In the genomic region with DNA sequence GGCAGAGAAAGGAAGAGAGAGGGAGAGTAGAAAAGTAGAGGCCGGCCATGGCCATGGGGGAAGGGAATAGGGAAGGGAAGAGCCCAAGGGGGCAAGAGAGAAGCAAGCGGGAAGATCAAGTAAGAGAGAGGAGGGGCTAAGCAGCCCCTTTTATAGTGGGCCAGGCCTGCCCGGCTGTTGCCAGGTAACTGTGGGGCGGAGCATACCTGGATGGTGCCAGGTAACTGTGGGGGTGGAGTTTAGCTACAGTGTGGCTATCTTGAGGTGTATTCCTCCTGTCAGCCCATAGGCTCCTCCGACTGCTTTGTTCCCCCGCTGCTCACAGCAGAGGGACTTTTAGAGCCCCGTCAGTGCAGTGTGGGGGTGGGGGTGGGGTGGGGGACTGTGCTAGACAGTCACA, we compare ENCODE assay signal across 12 mouse cellular contexts. TPM values are rescaled to one million over a fixed set of nuclear protein-coding genes. Genes with fewer than 3 reads are reported as not detected.
DNase-seq lines count a peak whose midpoint lies in the region; ATAC-seq lines count a peak whose summit lies in the region.
"Had no signal": no experiment of that assay in that cellular context is flagged by ENCODE, and none has a peak within 500 bp of the region (broad histone marks: within the 10 kb centered on the region; RNA-seq: fewer than 3 reads in every experiment).

No protein-coding gene starts in this region.

- no peaks in the 10 kb centered on the region for H3K36me3 ChIP-seq in midbrain, embryonic 12.5 days
- H3K36me3 ChIP-seq in midbrain, embryonic 13.5 days = no peaks in the 10 kb centered on the region
- no peaks in the 10 kb centered on the region for H3K36me3 ChIP-seq in limb, embryonic 15.5 days
- H3K36me3 ChIP-seq: hindbrain, embryonic 15.5 days had no signal

- no peak overlapping the region for H3K27ac ChIP-seq in midbrain, embryonic 12.5 days (replicated peaks)
- no peak overlapping the region for H3K27ac ChIP-seq in midbrain, embryonic 13.5 days
- H3K27ac ChIP-seq in limb, embryonic 15.5 days = no peak overlapping the region
- H3K27ac ChIP-seq: hindbrain, embryonic 15.5 days had no signal

- H3K9ac ChIP-seq in midbrain, embryonic 12.5 days (replicated peaks) = 0 out of 2 replicates have a peak overlapping the region, but pooled peaks have one; percentile 11
- H3K9ac ChIP-seq in midbrain, embryonic 13.5 days (replicated peaks) = no peak overlapping the region
- H3K9ac ChIP-seq in limb, embryonic 15.5 days = no peak overlapping the region
- H3K9ac ChIP-seq: hindbrain, embryonic 15.5 days had no signal

- 20% methylated on average over 7 of the region's 7 CpGs for WGBS in midbrain, embryonic 12.5 days
- 21% methylated on average over 7 of the region's 7 CpGs for WGBS in midbrain, embryonic 13.5 days
- 16% methylated on average over 7 of the region's 7 CpGs for WGBS in limb, embryonic 15.5 days

- DNase-seq in gastrocnemius, postnatal 25 days = peak; percentile 5
- no peak for DNase-seq in gastrocnemius, adult 8-10 months (ENCODE audit: low spot score in 2 of 2)
- DNase-seq in urinary bladder, adult 2 months (ENCODE audit: low spot score) = no peak
- no peak for DNase-seq in adipocyte (ENCODE audit: low spot score)
- DNase-seq: adrenal gland, postnatal 36 days; cerebellum, adult 2 months had no signal

- no peak overlapping the region for H3K4me3 ChIP-seq in midbrain, embryonic 12.5 days
- no peak overlapping the region for H3K4me3 ChIP-seq in midbrain, embryonic 13.5 days (replicated peaks)
- no peak overlapping the region for H3K4me3 ChIP-seq in limb, embryonic 15.5 days
- H3K4me3 ChIP-seq: hindbrain, embryonic 15.5 days had no signal

- ATAC-seq in midbrain, embryonic 12.5 days (ENCODE audit: low FRiP score, low read depth) = no peak
- no peak for ATAC-seq in midbrain, embryonic 13.5 days
- no peak for ATAC-seq in limb, embryonic 15.5 days (ENCODE audit: insufficient number of reproducible peaks, low FRiP score, low TSS enrichment, low read depth)
- no peak for ATAC-seq in megakaryocyte, adult 5-6 weeks (ENCODE audit: poor library complexity, severe bottlenecking)

- H3K4me2 ChIP-seq in midbrain, embryonic 12.5 days (replicated peaks) = no peak overlapping the region
- H3K4me2 ChIP-seq in midbrain, embryonic 13.5 days (replicated peaks) = no peak overlapping the region
- peak overlapping the region; percentile 8; the same call in 1 of the 2 replicates for H3K4me2 ChIP-seq in limb, embryonic 15.5 days
- H3K4me2 ChIP-seq: hindbrain, embryonic 15.5 days; liver, embryonic 11.5 days had no signal

- H3K9me3 ChIP-seq in midbrain, embryonic 12.5 days = no peaks in the 10 kb centered on the region
- H3K9me3 ChIP-seq in midbrain, embryonic 13.5 days = no peaks in the 10 kb centered on the region
- no peaks in the 10 kb centered on the region for H3K9me3 ChIP-seq in limb, embryonic 15.5 days
- H3K9me3 ChIP-seq: hindbrain, embryonic 15.5 days had no signal

- peaks cover 10% of the 10 kb centered on the region; the same call in 1 of the 2 replicates for H3K27me3 ChIP-seq in midbrain, embryonic 12.5 days
- 0 out of 2 replicates have a peak, but pooled peaks cover 5% of the 10 kb centered on the region for H3K27me3 ChIP-seq in midbrain, embryonic 13.5 days
- 0 out of 2 replicates have a peak, but pooled peaks cover 4% of the 10 kb centered on the region for H3K27me3 ChIP-seq in limb, embryonic 15.5 days

- peaks cover 7% of the 10 kb centered on the region; the same call in 1 of the 2 replicates for H3K4me1 ChIP-seq in midbrain, embryonic 12.5 days
- H3K4me1 ChIP-seq in midbrain, embryonic 13.5 days (replicated peaks) = peaks cover 11% of the 10 kb centered on the region; the same call in 1 of the 2 replicates
- H3K4me1 ChIP-seq in limb, embryonic 15.5 days = peaks cover 21% of the 10 kb centered on the region

RNA-seq across cellular contexts. Expression of a gene that starts 8.0 kb away (rescaled TPM):
- total RNA-seq in gastrocnemius, postnatal 25 days (2021) = 1 to 10 TPM; 1.2 to 1.6 TPM
- 1 to 10 TPM in 1 of 4 experiments, under 1 TPM in 3; 0.38 to 1.0 (median 0.67) TPM for total RNA-seq in gastrocnemius, adult 8-10 months (2022)
- polyA plus RNA-seq in midbrain, embryonic 12.5 days (2016; fragmentation: Nextera tagmentation; extraction: Ambion mirVana) = 3.6 and 5.3 TPM in 2 replicates
- 3.2 and 3.3 TPM in 2 replicates for polyA plus RNA-seq in midbrain, embryonic 13.5 days (2015; fragmentation: Nextera tagmentation; extraction: Ambion mirVana)
- 8.5 and 9.7 TPM in 2 replicates for polyA plus RNA-seq in limb, embryonic 15.5 days (2015; fragmentation: Nextera tagmentation; extraction: Ambion mirVana)
- 44.8 and 47.7 TPM in 2 replicates for total RNA-seq in megakaryocyte, adult 5-6 weeks (2015)
- 45.5 and 48.0 TPM in 2 replicates for total RNA-seq in megakaryocyte, adult 5-6 weeks (2017)
- 19.0 and 26.4 TPM in 2 replicates for polyA plus RNA-seq in urinary bladder, adult 2 months (2012; rRNA removed)

RNA-seq across cellular contexts. Expression of a gene that starts 21.0 kb away (rescaled TPM):
- total RNA-seq in gastrocnemius, postnatal 25 days (2021) = 100 to 1,000 TPM; 104 to 106 TPM
- total RNA-seq in gastrocnemius, adult 8-10 months (2022) = 10 to 100 TPM; 74.1 to 82.3 (median 80.3) TPM
- 407 and 436 TPM in 2 replicates for polyA plus RNA-seq in midbrain, embryonic 12.5 days (2016; fragmentation: Nextera tagmentation; extraction: Ambion mirVana)
- polyA plus RNA-seq in midbrain, embryonic 13.5 days (2015; fragmentation: Nextera tagmentation; extraction: Ambion mirVana) = 398 and 461 TPM in 2 replicates
- 267 and 334 TPM in 2 replicates for polyA plus RNA-seq in limb, embryonic 15.5 days (2015; fragmentation: Nextera tagmentation; extraction: Ambion mirVana)
- total RNA-seq in megakaryocyte, adult 5-6 weeks (2015) = 111 and 128 TPM in 2 replicates
- 84.1 and 107 TPM in 2 replicates for total RNA-seq in megakaryocyte, adult 5-6 weeks (2017)
- 263 and 279 TPM in 2 replicates for polyA plus RNA-seq in urinary bladder, adult 2 months (2012; rRNA removed)

RNA-seq across cellular contexts. Expression of a gene that starts 51.2 kb away (rescaled TPM):
- 10 to 100 TPM; 27.9 to 47.2 TPM for total RNA-seq in gastrocnemius, postnatal 25 days (2021)
- 10 to 100 TPM; 12.3 to 27.4 (median 16.7) TPM for total RNA-seq in gastrocnemius, adult 8-10 months (2022)
- 1.3 and 2.0 TPM in 2 replicates for polyA plus RNA-seq in midbrain, embryonic 12.5 days (2016; fragmentation: Nextera tagmentation; extraction: Ambion mirVana)
- 1.9 and 2.2 TPM in 2 replicates for polyA plus RNA-seq in midbrain, embryonic 13.5 days (2015; fragmentation: Nextera tagmentation; extraction: Ambion mirVana)
- 6.5 and 8.0 TPM in 2 replicates for polyA plus RNA-seq in limb, embryonic 15.5 days (2015; fragmentation: Nextera tagmentation; extraction: Ambion mirVana)
- total RNA-seq in megakaryocyte, adult 5-6 weeks (2015) = 32.6 and 44.2 TPM in 2 replicates
- 59.2 and 64.7 TPM in 2 replicates for total RNA-seq in megakaryocyte, adult 5-6 weeks (2017)
- 405 and 508 TPM in 2 replicates for polyA plus RNA-seq in urinary bladder, adult 2 months (2012; rRNA removed)

Comparison
In these comparisons a context has a peak if more than half of its experiments do, and no peak if none do; other contexts are left out.
1. RNA of a gene that starts 51.2 kb away (polyA plus RNA-seq): 405 to 508 TPM in urinary bladder, adult 2 months; 6.5 to 8.0 TPM in limb, embryonic 15.5 days, 1.3 to 2.0 TPM in midbrain, embryonic 12.5 days and 1.9 to 2.2 TPM in midbrain, embryonic 13.5 days; every median in the first group is over 10 times any median in the second.